ENCODE assay signal across 36 mouse cellular contexts in the genomic region with DNA sequence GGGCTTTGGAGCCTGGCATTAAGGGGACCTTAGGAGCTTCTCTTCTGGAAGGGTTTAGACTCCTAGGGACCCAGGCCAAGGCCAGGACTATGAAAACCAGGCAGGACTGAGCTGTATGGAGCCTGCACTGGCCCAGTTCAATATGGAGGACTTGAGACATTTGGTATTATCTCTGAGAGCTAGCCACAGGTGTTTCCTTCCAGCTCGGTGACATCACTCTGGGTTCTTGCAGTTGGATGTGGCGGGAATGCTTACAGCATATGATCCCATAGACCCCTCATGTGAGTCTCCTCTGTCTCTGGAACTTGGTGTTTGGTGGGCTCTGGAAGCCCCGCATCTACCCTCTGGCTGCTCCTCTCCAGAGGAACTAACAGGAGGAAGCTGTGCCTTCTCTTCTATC. TPM values are rescaled to one million over a fixed set of nuclear protein-coding genes. Genes with fewer than 3 reads are reported as not detected.
DNase-seq lines count a peak whose midpoint lies in the region; ATAC-seq and TF ChIP-seq lines count a peak whose summit lies in the region.
"Had no signal": no experiment of that assay in that cellular context is flagged by ENCODE, and none has a peak within 500 bp of the region (broad histone marks: within the 10 kb centered on the region; RNA-seq: fewer than 3 reads in every experiment).

No protein-coding gene starts in this region.

- H3K9ac ChIP-seq in heart, embryonic 16.5 days (ENCODE audit: low read length) = no peak overlapping the region
- H3K9ac ChIP-seq in liver, embryonic 14.5 days (replicated peaks) = peak overlapping the region; percentile 7; the same call in 1 of the 2 replicates
- H3K9ac ChIP-seq: embryonic facial prominence, embryonic 12.5 days; heart, embryonic 15.5 days; hindbrain, embryonic 12.5 days; limb, embryonic 15.5 days; lung, embryonic 15.5 days; midbrain, embryonic 12.5 days; neural tube, embryonic 13.5 days had no signal

- peaks cover 12% of the 10 kb centered on the region; the same call in 1 of the 2 replicates for H3K4me1 ChIP-seq in heart, embryonic 10.5 days
- H3K4me1 ChIP-seq in heart, embryonic 16.5 days (ENCODE audit: control insufficient read depth, insufficient read depth, low read length) = peaks cover 7% of the 10 kb centered on the region; the same call in 1 of the 2 replicates
- H3K4me1 ChIP-seq in liver, embryonic 14.5 days (replicated peaks; ENCODE audit: control insufficient read depth in 2 of 2, insufficient read depth in 2 of 2, low read length in 1 of 2) = peaks cover 50 to 56% of the 10 kb centered on the region in 2 experiments

- ATAC-seq in heart, embryonic 16.5 days (replicated peaks; ENCODE audit: extremely low read depth, insufficient read depth, low FRiP score) = no peak
- no peak for ATAC-seq in liver, embryonic 14.5 days (ENCODE audit: insufficient read depth)
- ATAC-seq: forebrain, embryonic 14.5 days; intestine, embryonic 16.5 days; Patski had no signal

- 69% methylated on average over 3 of the region's 3 CpGs for WGBS in heart, embryonic 10.5 days
- WGBS in heart, embryonic 16.5 days = 70% methylated on average over 3 of the region's 3 CpGs
- WGBS in liver, embryonic 14.5 days (ENCODE audit: insufficient replicate concordance) = 33% methylated on average over 3 of the region's 3 CpGs

- no peak overlapping the region for H3K4me3 ChIP-seq in heart, embryonic 10.5 days
- no peak overlapping the region for H3K4me3 ChIP-seq in heart, embryonic 16.5 days (ENCODE audit: low read length)
- no peak overlapping the region for H3K4me3 ChIP-seq in liver, embryonic 14.5 days (ENCODE audit: insufficient read depth in 1 of 2, low read depth in 2 of 2, low read length in 2 of 2)
- H3K4me3 ChIP-seq: embryonic facial prominence, embryonic 12.5 days; heart, embryonic 15.5 days; hindbrain, embryonic 12.5 days; limb, embryonic 10.5 days; limb, embryonic 15.5 days; lung, embryonic 15.5 days; midbrain, embryonic 12.5 days; neural tube, embryonic 13.5 days had no signal

- no peaks in the 10 kb centered on the region for H3K27me3 ChIP-seq in heart, embryonic 10.5 days (ENCODE audit: insufficient read depth, poor library complexity, severe bottlenecking)
- H3K27me3 ChIP-seq in heart, embryonic 16.5 days (ENCODE audit: control insufficient read depth, insufficient read depth, low read length) = no peaks in the 10 kb centered on the region
- H3K27me3 ChIP-seq in liver, embryonic 14.5 days (ENCODE audit: control insufficient read depth, insufficient read depth, low read length) = no peaks in the 10 kb centered on the region
- H3K27me3 ChIP-seq: embryonic facial prominence, embryonic 12.5 days; heart, embryonic 15.5 days; hindbrain, embryonic 12.5 days; limb, embryonic 15.5 days; lung, embryonic 15.5 days; midbrain, embryonic 12.5 days; neural tube, embryonic 13.5 days; Patski had no signal

- intact Hi-C loops in heart, postnatal 14 days (cut with DNase I) = loop anchor here (5.0 kb wide), 1 partner anchor 885 kb away; no protein-coding TSS in a partner anchor

- peak overlapping the region; percentile 67 for H3K27ac ChIP-seq in heart, embryonic 10.5 days
- peak overlapping the region; percentile 38 for H3K27ac ChIP-seq in heart, embryonic 16.5 days (ENCODE audit: low read length)
- H3K27ac ChIP-seq in liver, embryonic 14.5 days = peak overlapping the region; percentile 84
- H3K27ac ChIP-seq: embryonic facial prominence, embryonic 12.5 days; heart, embryonic 15.5 days; hindbrain, embryonic 12.5 days; kidney, postnatal 0 days; limb, embryonic 10.5 days; limb, embryonic 15.5 days; lung, embryonic 15.5 days; macrophage; neural tube, embryonic 13.5 days had no signal

- no peak overlapping the region for H3K4me2 ChIP-seq in heart, embryonic 16.5 days (ENCODE audit: low read depth, low read length)
- H3K4me2 ChIP-seq in liver, embryonic 14.5 days (ENCODE audit: low read depth) = peak overlapping the region; percentile 64
- H3K4me2 ChIP-seq: embryonic facial prominence, embryonic 12.5 days; heart, embryonic 15.5 days; hindbrain, embryonic 12.5 days; limb, embryonic 15.5 days; lung, embryonic 15.5 days; midbrain, embryonic 12.5 days; neural tube, embryonic 13.5 days had no signal

- H3K9me3 ChIP-seq in heart, embryonic 10.5 days = no peaks in the 10 kb centered on the region
- no peaks in the 10 kb centered on the region for H3K9me3 ChIP-seq in heart, embryonic 16.5 days (replicated peaks; ENCODE audit: control insufficient read depth, low read length)
- no peaks in the 10 kb centered on the region for H3K9me3 ChIP-seq in liver, embryonic 14.5 days (ENCODE audit: control insufficient read depth, low read length)
- H3K9me3 ChIP-seq: embryonic facial prominence, embryonic 12.5 days; heart, embryonic 15.5 days; hindbrain, embryonic 12.5 days; limb, embryonic 10.5 days; limb, embryonic 15.5 days; lung, embryonic 15.5 days; midbrain, embryonic 12.5 days; neural tube, embryonic 13.5 days had no signal

- no peak for DNase-seq in heart, embryonic 10.5 days (ENCODE audit: low spot score)
- no peak for DNase-seq in heart, adult 11 months
- DNase-seq in heart, postnatal 14 days = no peak
- peak; percentile 68 for DNase-seq in 416B (ENCODE audit: low read depth)
- no peak for DNase-seq in liver, embryonic 14.5 days (ENCODE audit: low read depth in 3 of 3, low spot score in 3 of 3)
- no peak for DNase-seq in urinary bladder, postnatal 25 days (ENCODE audit: low spot score)
- no peak for DNase-seq in lung, postnatal 4 days
- DNase-seq: adrenal gland, postnatal 14 days; cerebellum, adult 11 months; cerebellum, adult 9-10 months; cerebellum, postnatal 36 days; embryo, embryonic 11 days; gastrocnemius, postnatal 14 days; kidney, adult 8-10 months; kidney, postnatal 4 days; layer of hippocampus, adult 9-11 months had no signal

- no peak for TF ChIP-seq CTCF in liver, embryonic 14.5 days (IDR thresholded peaks at IDR 0.05; ENCODE audit: low read depth)

- H3K36me3 ChIP-seq in heart, embryonic 10.5 days = peaks cover 13% of the 10 kb centered on the region
- H3K36me3 ChIP-seq in heart, embryonic 16.5 days (ENCODE audit: control insufficient read depth, insufficient read depth) = peaks cover 4% of the 10 kb centered on the region; the same call in 1 of the 2 replicates
- no peaks in the 10 kb centered on the region for H3K36me3 ChIP-seq in liver, embryonic 14.5 days (replicated peaks; ENCODE audit: control insufficient read depth, insufficient read depth, low read depth)
- H3K36me3 ChIP-seq: G1E had no signal

- no peak for TF ChIP-seq EP300 in liver, embryonic 14.5 days (IDR thresholded peaks at IDR 0.05; ENCODE audit: low read depth)

RNA-seq across cellular contexts. Expression of a gene that starts 43.6 kb away (rescaled TPM):
- polyA plus RNA-seq in heart, embryonic 10.5 days (2016; fragmentation: Nextera tagmentation; extraction: Ambion mirVana) = not detected in 2 replicates
- not detected in 2 replicates for polyA plus RNA-seq in heart, embryonic 16.5 days (2015; fragmentation: Nextera tagmentation; extraction: Ambion mirVana)
- not detected for total RNA-seq in heart, postnatal 14 days (2021)
- not detected in 2 replicates for polyA plus RNA-seq in liver, embryonic 14.5 days (2012; rRNA removed)
- not detected in 2 replicates for polyA plus RNA-seq in liver, embryonic 14.5 days (2014; fragmentation: Nextera tagmentation; extraction: Ambion mirVana)
- total RNA-seq: adrenal gland, postnatal 14 days; G1E; gastrocnemius, postnatal 14 days; granulocyte monocyte progenitor cell, adult 5-6 weeks; left cerebral cortex, postnatal 10 days had no signal
- polyA plus RNA-seq: embryonic facial prominence, embryonic 12.5 days; forebrain, embryonic 14.5 days; G1E; heart, embryonic 15.5 days; hindbrain, embryonic 12.5 days; intestine, embryonic 16.5 days; kidney, postnatal 0 days; limb, embryonic 10.5 days; limb, embryonic 15.5 days; lung, embryonic 15.5 days; macrophage; midbrain, embryonic 12.5 days; neural tube, embryonic 13.5 days; Patski; small intestine, adult 2 months; stomach, embryonic 14.5 days; testis, adult 2 months had no signal
